Mouse (Mus musculus) left cerebral cortex, postnatal 36 days (tissue): ENCODE measurements around the gene Csf3. TPM values are rescaled to one million over a fixed set of nuclear protein-coding genes. Genes with fewer than 3 reads are reported as not detected.

Source experiments
- DNase-seq, 2 experiments: peaks; one replicate each; pipeline ENCODE4 v3.0.0; 2021 to 2022; ENCODE audit warnings: low spot score in 2 of 2, mixed read lengths in 1 of 2
- intact Hi-C: fragments of 180-260 bp; cut with DNase I; formaldehyde crosslinking; loops from one replicate; pipeline ENCODE4 v1.15.1; 2025
- total RNA-seq, 2 experiments: library from RNA; stranded (reverse); gene quantifications; 2 replicates each; pipeline ENCODE4 v1.2.3; 2021

Csf3 gene
- total RNA-seq, 2 experiments from 2014 or later, result not detected

DNA sequence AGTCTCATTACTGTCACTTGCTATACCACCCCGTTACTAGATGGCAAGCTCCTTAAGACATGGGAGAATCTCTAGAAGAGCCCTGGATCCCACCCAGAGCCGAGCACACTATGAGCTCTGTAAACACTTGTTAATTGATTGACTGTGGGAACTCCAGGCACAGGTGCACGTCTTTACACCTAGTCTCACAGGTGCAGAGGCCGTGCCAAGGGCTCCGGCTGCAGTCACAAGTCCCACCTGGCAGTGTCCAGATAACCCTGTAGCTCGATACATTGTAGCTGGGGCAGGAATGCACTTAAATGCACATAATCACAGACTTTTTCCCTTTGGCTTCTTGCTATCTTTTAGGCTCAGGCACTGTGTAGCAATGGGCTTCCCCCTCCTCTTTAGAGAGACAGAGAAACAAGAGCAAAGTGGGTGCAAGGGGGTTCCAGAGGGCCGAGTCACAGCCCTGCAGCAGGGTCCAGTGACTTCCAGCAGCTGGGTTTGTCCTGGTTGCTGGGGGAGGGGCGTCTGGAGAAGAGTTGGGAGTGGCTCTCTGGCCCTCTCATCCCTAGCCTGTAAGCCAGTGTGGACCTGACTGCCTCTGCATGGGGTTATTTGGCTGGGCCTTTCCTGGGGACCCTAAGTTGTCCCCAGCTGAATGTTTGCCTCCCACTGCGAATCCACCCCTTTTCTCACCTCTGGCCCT is 42.7 kb downstream of the Csf3 start:
- DNase-seq, result peak in 1 of 2 experiments; percentile 47
- intact Hi-C loops, result no loop called here

DNA sequence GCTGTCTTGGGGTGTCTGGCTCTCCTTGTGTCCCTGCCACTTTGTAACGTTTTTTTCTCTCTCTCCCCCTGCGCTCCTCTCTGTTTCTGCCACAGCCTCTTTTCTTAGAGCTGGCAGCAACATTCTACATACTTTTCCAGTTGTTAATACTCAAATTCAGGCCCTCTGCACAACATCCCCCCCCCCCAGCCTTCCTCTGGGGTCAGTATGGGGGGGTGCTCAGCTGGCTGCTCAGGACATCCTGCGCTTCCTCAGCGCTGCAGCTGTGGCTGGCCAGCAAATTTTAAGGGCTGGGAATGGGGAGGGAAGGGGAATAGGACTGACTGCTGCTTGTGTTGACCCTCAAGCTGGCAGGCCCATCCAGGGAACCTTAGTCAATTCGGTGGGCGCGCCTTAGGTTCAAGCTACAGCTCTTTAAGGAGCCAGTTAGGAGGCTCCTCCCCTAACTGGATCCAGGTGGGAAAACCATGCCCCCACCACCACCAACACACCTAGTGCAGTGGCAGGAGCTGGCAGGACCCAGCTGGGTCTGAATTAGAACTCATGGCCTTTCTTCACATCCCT is 43.5 kb downstream of the Csf3 start:
- intact Hi-C loops, result no loop called here
- no peak for DNase-seq

DNA sequence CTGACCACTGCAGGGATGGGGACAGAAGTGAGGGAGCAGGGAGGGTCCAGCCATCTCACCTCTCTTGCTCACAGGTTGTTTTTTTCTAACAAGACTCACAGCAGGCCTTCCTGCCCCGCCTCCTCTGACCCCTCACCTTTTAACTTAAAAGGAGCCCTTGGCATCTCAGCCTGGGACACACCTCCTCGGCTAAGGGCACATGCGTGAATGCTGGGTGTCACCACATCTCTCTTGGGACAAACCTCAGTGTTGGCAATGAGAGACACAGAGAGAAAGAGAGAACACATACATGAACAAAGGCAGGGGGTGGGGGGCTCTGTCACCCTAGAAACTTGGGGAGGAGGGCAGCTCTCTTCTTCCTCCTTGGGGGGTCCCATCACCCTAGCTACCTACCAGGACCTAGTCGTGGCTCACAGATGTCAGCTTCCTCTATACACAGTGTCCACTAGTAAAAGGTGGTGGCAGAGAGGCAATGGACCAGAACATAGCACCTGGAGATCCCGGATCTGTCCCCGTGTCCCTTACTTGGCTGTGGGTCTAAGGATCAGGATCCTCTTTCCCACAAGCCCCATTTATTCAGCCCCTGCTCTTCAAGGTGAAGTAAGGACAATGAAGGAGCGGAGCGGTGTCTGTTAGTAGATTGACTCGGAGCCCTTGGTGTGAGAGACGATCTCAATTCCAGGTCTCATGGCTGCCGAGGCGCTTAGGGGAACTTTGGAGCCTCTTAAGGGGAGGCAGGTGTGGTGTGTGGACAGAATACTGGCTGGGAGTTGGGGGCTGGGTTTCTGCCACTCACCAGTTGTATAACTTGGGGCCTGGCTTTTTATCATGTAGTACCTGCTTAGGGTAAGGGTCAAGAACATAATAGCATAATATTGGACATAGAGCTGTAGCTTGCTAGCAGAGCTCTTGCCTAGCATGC is 45.1 kb downstream of the Csf3 start:
- intact Hi-C loops, result loop anchor here (2.0 kb wide), 1 partner anchor 37 kb away; no protein-coding TSS in a partner anchor

DNA sequence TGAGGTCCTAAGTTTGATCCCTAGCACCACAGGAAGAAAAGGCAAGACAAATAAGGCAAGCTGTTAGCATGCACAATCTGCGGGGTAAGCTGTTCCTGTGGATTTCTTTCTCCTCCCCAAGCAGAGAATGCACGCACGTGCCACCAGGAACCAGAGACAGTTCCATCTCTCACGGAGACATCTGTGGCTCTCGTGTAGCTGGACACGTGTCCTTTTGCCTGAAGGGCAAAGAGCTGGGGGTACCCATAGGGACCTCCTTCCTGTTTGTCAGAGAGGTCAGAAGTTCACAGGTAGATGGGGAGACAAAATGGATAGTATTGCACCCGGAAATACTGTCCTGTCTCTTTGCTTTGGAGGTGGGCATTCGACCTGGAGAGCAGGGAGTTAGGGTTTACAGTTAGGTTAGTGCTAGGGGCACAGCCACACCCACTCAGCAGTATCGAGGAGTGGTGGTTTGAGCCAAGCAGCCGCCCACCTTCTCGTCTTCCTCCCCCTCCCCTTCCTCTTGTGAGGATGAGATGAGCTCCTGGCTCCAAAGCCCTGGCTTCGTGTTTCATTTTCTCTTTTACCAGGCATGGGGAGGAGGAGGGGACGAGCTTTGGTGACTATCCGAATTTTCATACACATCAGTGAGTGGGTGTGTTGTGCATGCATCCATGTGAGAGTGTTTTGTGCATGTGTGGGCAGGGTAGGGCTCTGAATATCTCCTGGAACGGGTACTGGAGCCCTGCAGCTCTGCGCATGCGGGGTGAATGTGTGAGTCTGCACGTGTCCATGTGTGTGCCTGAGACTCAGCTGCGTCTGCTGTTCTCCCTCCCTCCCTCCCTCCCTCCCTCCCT is 46.0 kb downstream of the Csf3 start:
- DNase-seq, result peak; percentile 92 to 95
- intact Hi-C loops, result loop anchor here (2.0 kb wide), 1 partner anchor 36 kb away; no protein-coding TSS in a partner anchor

More for the DNA sequence above, 45.1 kb downstream of the Csf3 start:
- no peak for DNase-seq

DNA sequence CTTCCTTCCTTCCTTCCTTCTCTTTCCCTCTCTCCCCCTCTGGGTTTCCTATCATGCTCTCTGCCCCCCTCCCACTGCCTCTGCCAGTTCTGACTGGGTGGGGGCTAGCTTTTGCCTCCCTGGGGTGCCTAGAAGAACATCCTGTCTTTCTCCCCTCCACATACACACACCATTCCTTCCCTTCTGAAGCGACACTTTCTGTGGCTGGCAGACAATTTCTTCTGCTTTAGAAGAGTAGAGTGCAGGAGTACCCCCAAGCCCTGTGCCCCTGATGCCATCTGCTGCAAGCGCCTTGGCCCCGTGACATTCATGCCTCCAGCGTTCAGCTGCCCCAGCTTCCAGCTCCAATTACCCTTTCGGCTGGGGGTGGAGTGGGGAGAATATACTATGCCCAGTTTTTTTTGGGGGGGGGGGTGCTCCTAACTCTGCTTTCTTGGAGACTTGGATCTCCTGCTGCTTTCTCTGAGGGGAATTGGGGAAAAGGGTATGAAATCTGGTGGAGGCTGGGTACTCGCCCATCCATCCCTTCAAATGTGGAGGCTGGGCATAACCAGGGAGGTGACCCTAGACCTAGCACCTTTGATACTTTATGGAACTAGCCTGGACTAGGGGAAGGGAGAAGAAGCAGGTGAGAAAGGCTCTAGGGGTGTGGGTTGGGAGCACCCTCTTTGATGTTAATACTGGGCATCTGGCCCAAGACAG is 46.9 kb downstream of the Csf3 start:
- peak in 1 of 2 experiments; percentile 49 for DNase-seq
- intact Hi-C loops, result loop anchor here (2.0 kb wide), 1 partner anchor 35 kb away; no protein-coding TSS in a partner anchor

DNA sequence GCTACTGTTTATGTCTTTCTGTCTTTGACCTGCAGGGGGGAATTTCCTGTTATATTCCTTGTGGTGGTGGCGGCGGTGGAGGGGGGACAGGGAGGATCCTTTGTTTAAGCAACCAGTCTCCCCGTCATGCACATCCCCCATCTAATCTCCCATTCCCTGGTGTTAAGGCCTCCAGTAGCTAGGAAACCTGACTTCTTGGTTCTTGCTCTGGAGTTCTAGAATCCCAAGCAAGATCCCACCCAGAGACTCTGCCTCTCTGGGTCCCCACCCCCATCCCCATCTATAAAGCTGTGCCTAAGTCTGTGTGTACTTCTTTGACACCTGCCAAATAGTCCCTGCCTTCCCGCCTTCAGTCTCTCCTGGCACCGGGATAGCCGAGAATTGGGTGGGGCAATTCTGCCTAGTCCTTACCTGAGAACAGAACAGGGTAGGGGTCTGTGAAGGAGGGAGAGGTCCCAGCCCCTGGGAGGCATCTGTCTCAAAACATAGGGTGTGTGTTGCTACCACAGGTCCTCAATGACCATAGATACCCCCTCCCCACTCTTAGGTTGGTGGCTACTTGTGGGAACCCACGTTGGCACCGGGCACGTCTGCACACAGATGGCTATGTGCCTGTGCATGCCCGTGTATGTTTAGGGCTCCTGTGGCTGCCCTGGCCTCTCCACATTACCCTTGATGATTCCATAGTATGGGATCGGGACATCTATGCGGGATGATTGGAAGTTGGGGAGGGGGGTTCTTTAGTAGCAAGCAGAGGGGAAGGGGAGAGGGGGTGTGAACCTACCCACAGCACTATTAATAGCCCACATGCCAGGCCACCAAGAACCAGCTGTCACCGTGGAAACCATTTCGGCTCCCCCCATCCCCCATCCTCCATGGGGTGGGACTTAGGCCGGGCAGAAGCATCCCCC is 47.7 kb downstream of the Csf3 start:
- intact Hi-C loops, result no loop called here
- DNase-seq, result no peak

DNA sequence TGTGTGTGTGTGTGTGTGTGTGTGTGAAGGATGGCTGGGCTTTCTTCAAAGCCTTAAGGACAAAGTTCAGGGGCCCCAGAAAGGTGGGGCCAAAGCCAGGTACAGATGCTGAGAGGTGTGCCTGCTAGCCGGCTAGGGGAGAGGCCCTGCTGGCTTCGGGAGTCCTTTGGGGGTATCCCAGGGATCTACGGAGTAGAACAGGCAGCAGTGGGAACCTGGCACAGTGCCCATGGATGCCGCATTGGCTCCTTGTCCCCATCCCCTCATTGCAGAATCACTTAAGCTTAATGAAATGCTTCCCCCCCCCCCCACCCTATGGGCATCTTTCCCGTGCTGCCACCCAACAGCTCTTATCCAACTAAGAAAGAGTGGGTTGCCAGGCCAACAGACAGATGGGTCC is 48.7 kb downstream of the Csf3 start:
- intact Hi-C loops, result no loop called here
- DNase-seq, result peak in 1 of 2 experiments; percentile 44

DNA sequence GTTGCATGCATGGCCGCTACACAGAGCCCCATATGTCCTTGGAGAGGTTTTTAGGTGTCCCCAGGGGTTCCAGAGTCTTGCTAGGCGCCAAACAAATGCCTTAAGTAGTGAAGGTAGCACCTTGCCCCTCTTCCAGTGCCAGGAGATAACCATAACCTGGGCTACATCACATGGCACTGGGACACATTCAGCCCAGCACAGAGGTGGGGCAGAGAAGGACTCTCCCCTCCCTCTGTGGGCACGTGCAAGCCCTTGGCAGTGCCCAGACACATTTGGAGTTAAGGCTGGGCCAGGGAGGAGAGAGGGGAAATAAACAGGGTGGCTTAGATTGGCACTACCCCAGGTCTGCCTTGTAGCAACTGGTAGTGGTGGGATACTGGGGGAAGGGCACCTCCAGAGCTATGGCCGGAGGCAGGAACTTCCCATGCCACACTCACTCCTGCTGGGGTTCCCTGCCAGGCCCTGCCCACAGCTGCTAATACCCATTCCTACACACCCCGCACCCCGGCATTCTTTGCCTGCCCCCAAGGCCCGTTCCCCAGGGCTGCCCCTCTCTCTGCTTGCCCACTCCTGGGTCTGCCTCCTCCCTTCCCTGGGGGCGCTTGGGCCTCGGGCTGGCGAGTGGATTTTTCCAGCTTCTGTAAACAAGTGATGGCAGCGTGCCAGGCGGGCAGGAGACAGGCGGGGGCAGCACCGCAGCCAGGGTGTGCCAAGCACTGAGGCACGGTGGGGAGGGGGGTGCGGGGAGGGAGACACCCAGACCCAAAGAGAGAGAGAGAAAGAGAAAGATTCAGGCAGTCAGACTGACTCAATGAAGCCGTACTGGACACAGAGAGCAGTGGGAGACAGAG is 49.5 kb downstream of the Csf3 start:
- peak; percentile 75 to 80 for DNase-seq
- intact Hi-C loops, result no loop called here

DNA sequence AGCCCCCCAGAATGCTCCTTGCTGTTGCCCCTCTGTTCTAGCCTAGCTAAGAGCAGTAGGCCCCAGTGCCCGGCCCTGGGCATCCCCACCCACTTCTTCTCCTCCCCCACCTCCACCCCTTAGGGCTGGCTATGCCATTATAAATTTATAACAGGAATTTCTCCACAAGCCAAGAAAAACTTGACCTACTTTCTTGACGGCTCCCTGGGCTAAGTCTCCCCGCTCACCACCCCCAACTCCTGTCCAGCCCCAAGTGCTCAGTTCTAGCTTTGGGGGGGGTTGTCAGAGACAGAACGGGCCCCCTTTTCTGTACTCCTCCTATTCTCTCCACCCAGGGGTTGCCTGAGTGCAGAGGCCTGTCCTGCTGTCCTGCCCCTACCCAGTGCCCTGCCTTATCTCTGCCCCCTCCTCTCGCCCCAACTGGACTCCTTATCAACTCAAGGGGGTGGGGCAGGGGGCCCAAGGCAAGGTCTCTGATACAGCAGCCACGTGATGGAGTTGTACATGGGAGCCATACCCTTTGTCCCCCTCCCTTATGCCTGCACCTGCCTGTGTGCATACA is 50.2 kb downstream of the Csf3 start:
- DNase-seq, result no peak
- intact Hi-C loops, result no loop called here

DNA sequence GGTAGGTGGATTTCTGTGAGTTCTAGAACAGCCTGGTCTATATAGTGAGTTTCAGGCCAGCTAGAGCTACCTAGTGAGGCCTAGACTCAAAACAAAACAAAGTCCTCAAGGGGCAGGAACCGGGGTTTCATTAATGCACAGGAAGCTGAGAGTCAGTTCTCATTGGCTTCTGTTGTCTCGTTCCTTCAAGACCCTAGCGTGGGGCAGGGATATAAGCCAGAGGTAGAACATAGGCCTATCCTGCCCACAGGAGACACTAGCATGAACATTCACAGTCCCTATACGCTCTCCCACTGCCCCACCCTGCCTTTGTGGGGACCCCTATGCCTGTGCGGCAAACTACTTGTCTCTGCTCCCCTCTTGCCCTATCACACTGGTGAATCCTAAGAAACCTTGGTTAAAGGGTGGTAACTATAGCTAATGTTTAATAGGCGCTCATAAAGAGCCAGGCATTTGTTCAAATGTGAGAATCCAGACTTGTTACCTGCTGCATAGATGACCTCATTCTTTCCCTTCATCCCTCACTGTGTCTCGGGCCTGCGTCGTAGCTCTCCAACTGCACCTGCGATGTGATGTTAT is 51.6 kb downstream of the Csf3 start:
- intact Hi-C loops, result no loop called here
- no peak for DNase-seq

Other genes starting within 250 kb of the Csf3 start
- gene Ikzf3, start 155.2 kb upstream of the Csf3 start, total RNA-seq, result not detected
- under 1 TPM in 1 of 2 experiments, not detected in 1; 0.20 TPM for gene Zpbp2, start 150.2 kb upstream of the Csf3 start, total RNA-seq
- 10 to 100 TPM; 46.5 to 47.8 TPM for gene Ormdl3, start 113.9 kb upstream of the Csf3 start, total RNA-seq
- gene Lrrc3c, start 103.0 kb upstream of the Csf3 start, total RNA-seq, result not detected
- gene Gm12355, start 75.6 kb upstream of the Csf3 start, total RNA-seq, result 10 to 100 TPM in 1 of 2 experiments, 1 to 10 TPM in 1; 9.4 to 10.6 TPM
- gene Gsdma3, start 74.9 kb upstream of the Csf3 start, total RNA-seq, result not detected
- not detected for gene Gsdma2, start 54.5 kb upstream of the Csf3 start, total RNA-seq
- gene Gsdma, start 36.9 kb upstream of the Csf3 start, total RNA-seq, result not detected
- 100 to 1,000 TPM; 131 to 145 TPM for gene Psmd3, start 18.7 kb upstream of the Csf3 start, total RNA-seq
- 100 to 1,000 TPM; 123 to 133 TPM for gene Med24, start 28.2 kb downstream of the Csf3 start, total RNA-seq
- 100 to 1,000 TPM; 718 to 779 TPM for gene Thra, start 39.4 kb downstream of the Csf3 start, total RNA-seq
- gene Nr1d1, start 74.1 kb downstream of the Csf3 start, total RNA-seq, result 100 to 1,000 TPM; 117 to 141 TPM
- gene Msl1, start 94.3 kb downstream of the Csf3 start, total RNA-seq, result 100 to 1,000 TPM; 169 to 193 TPM
- 10 to 100 TPM; 46.7 to 63.5 TPM for gene Casc3, start 103.6 kb downstream of the Csf3 start, total RNA-seq
- 100 to 1,000 TPM; 139 to 161 TPM for gene Rapgefl1, start 135.5 kb downstream of the Csf3 start, total RNA-seq
- gene Wipf2, start 162.4 kb downstream of the Csf3 start, total RNA-seq, result 10 to 100 TPM; 67.4 to 74.6 TPM
- gene Cdc6, start 206.5 kb downstream of the Csf3 start, total RNA-seq, result under 1 TPM; 0.39 to 0.47 TPM
- gene Rara, start 226.6 kb downstream of the Csf3 start, total RNA-seq, result 10 to 100 TPM; 10.5 to 11.6 TPM